Mouse (Mus musculus): ENCODE results near the gene Fam131b. TPM values are rescaled to one million over a fixed set of nuclear protein-coding genes. Genes with fewer than 3 reads are reported as not detected.

Fam131b gene
- polyA plus RNA-seq (2015; fragmentation: Nextera tagmentation; extraction: Ambion mirVana), result 5.4 and 6.2 TPM in 2 replicates

DNA sequence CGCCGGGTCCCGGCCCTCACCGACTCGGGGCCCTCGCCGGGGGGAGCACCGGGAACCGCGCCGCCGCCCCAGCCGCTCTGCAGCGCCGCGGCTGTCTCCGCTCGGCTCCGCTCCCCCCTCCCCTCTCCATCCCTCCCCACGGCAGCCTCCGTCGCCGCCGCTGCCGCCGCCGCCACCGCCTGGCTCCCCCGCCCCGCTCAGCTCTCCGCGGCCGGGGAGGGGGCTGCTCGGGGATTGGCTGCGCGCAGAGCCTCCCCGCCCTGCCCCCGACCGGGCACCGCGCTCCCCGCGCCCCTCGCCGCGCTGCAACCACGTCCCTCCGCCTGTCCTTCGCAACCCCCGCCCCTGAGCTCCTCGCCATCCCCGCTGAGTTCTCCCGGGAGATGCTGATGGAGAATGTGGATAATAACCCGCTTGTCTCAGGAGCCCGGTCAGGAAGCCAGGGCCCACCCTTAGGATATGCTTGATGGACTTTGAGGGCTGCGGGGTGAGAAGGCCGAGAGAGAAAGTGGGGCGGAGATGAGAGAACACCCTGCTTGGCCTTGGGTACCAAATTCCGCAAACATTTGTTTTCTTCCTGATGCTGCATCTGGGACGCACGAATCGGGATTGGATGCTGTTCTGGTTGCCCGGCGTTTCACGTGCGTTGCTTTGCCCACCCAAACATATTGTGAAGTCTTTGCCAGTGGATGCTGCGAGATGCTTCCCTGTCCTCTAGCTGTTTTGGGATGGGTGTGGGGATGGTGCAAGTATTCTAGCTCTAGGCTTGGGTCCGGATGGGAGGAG, at the start of gene Fam131b:
Fam131b (minus strand) TSS at position 162 of the 786 bp plus-strand sequence.
- ATAC-seq (replicated peaks), result peak; percentile 91
- no peaks in the 10 kb centered on the region for H3K9me3 ChIP-seq
- peaks cover 6% of the 10 kb centered on the region; the same call in 1 of the 2 replicates for H3K36me3 ChIP-seq
- under 1% methylated on average over 51 of the region's 68 CpGs for WGBS
- no peaks in the 10 kb centered on the region for H3K27me3 ChIP-seq
- peak within 1 kb of the TSS; percentile 80 for H3K9ac ChIP-seq (replicated peaks)
- peak within 1 kb of the TSS; percentile 86 for H3K27ac ChIP-seq (replicated peaks)
- peaks cover 20% of the 10 kb centered on the region for H3K4me1 ChIP-seq
- peak within 1 kb of the TSS; percentile 94 for H3K4me2 ChIP-seq (replicated peaks)
- H3K4me3 ChIP-seq, result peak within 1 kb of the TSS; percentile 92

DNA sequence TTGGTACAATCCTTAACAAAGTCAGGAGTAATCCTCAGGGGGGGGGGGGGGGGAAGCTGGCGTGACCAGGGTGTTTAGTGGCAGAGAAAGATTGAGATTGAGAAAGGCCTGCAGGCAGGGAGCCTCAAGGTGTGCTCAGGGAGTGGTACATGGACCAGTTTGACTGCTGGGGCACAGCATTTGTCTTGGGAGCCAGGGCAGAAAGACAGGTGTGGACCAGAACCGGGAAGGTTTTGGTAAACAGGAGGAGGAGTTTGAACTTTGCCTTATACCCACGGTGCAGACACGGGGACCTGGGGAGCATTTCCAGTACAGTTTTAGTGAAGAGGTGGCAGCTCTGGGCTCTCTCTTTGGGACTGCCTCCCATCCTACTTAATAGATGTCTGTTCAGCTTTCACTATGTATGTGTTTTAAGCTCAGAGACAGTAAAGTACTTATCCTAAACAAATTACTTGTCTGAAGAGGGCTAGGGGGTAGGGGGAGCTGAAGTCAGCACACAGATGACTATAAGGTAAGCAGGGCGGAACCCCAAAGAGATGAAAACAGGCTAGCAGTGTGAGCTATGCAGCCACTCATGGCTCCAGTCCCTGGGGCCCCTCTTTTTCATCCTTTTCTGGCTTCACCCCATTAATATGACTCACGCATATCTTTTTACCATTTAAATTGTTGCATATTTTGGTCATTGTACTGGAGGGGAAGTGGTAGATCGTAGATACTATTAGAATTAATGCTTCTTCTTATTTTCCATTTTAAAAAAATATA, 49.4 kb upstream of the Fam131b start:
- H3K4me3 ChIP-seq, result peak overlapping the region; percentile 43
- 46% methylated on average over 7 of the region's 7 CpGs for WGBS

DNA sequence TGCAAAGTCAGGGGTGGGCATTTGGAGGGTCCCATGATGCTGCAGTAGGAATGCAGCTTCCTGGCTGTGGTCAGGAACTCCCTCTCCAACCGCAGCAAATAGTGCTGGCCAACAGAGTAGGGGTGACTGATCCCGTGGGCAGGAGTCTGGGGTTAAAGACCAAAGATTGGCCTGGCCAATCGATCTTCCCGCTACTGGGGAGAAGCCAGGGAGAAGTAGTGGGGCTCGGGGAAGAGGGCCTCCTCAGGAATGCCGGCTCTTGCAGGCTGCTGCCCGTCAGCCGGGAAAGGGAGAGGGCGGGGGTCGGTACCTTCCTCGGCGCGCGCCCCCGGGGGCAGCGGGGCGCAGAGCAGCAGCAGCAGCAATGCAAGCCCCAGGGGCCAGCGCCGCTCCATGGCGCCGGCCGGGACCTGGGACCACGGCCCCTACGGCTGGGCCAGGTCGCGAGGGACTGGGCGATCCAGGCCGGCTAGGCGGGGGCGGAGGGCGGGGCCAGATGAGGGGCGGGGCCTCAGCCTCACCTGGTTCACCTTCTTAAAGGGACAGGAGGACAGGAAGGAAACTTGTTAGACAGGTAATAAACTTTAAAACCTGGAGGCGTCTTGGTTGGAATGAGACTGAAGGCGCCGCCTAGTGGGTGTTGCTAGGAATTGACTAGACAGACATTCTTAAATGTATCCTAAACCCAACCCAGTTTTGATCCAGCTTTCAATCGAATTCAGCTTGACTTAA, 48.5 kb upstream of the Fam131b start, which contains the start of gene Epha1:
Epha1 (minus strand) TSS at position 453 of the 732 bp plus-strand sequence.
- Histone ChIP-seq H3K4me2 (replicated peaks) (peak within 1 kb of the TSS; percentile 91), H3K9ac (replicated peaks) (peak within 1 kb of the TSS; percentile 36; the same call in 1 of the 2 replicates)

More for the DNA sequence above, 49.4 kb upstream of the Fam131b start:
- Histone ChIP-seq H3K36me3 (no peaks in the 10 kb centered on the region), H3K4me2 (replicated peaks) (peak overlapping the region; percentile 91), H3K4me1 (peaks cover 14% of the 10 kb centered on the region), H3K27me3 (0 out of 2 replicates have a peak, but pooled peaks cover 3% of the 10 kb centered on the region), H3K27ac (replicated peaks) (no peak overlapping the region), H3K9me3 (no peaks in the 10 kb centered on the region), H3K9ac (replicated peaks) (0 out of 2 replicates have a peak overlapping the region, but pooled peaks have one; percentile 36)
- peak; percentile 21; the same call in 1 of the 2 replicates for ATAC-seq (replicated peaks)

DNA sequence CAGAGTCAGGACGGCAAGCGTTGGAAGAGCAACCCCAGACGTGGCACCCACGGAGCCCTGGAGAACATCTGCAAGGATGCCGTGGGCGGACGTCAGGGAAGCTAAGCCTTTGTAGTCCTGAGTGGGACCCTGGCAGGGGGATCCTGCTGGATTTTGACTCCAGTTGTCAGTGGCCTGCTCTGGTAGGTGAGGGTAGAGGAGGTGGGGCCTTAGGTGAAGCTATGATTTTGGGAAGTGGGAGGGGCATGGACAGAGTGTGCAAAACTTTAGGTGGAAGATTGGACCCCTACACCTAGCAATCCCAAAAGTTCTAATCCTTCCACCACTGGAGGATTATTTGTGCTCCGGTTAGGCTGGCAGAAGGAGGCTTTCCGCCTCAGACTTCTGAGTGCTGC, 48.0 kb upstream of the Fam131b start:
- peaks cover 14% of the 10 kb centered on the region for H3K4me1 ChIP-seq
- no peak overlapping the region for H3K9ac ChIP-seq (replicated peaks)
- H3K9me3 ChIP-seq, result no peaks in the 10 kb centered on the region
- peak overlapping the region; percentile 91 for H3K4me2 ChIP-seq (replicated peaks)
- peak; percentile 20; the same call in 1 of the 2 replicates for ATAC-seq (replicated peaks)
- no peak overlapping the region for H3K4me3 ChIP-seq
- no peak overlapping the region for H3K27ac ChIP-seq (replicated peaks)
- WGBS, result 19% methylated on average over 9 of the region's 9 CpGs
- 0 out of 2 replicates have a peak, but pooled peaks cover 3% of the 10 kb centered on the region for H3K27me3 ChIP-seq
- H3K36me3 ChIP-seq, result no peaks in the 10 kb centered on the region

More for the DNA sequence above, 48.5 kb upstream of the Fam131b start, which contains the start of gene Epha1:
- H3K9me3 ChIP-seq, result no peaks in the 10 kb centered on the region
- peaks cover 14% of the 10 kb centered on the region for H3K4me1 ChIP-seq
- H3K27me3 ChIP-seq, result 0 out of 2 replicates have a peak, but pooled peaks cover 3% of the 10 kb centered on the region
- WGBS, result under 1% methylated on average over 36 of the region's 36 CpGs
- no peak within 1 kb of the TSS for H3K27ac ChIP-seq (replicated peaks)
- H3K4me3 ChIP-seq, result peak within 1 kb of the TSS; percentile 43
- peak; percentile 71 for ATAC-seq (replicated peaks)
- no peaks in the 10 kb centered on the region for H3K36me3 ChIP-seq

DNA sequence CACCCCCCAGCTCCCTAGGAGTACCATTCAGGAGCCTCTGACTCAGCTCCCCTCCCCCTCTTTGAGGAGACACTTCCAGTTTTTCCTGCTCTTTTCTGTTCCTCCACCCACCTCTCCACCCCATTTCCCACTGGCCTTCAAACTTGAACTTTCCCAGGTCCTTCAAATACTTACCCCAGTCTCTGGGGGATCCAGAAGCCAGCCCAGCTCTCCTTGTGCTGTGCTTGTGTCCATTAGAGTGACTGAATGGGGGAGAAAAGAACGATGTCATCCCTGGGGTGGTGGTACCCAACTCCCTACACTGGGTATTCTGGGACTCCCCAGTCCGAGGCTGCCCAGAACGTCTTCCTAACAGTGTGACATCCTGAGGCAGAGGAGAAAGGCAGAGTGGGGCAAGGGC, 47.6 kb upstream of the Fam131b start:
- H3K4me3 ChIP-seq, result no peak overlapping the region
- H3K9ac ChIP-seq (replicated peaks), result no peak overlapping the region
- H3K27me3 ChIP-seq, result 0 out of 2 replicates have a peak, but pooled peaks cover 3% of the 10 kb centered on the region
- no peak overlapping the region for H3K4me2 ChIP-seq (replicated peaks)
- ATAC-seq (replicated peaks), result no peak
- no peak overlapping the region for H3K27ac ChIP-seq (replicated peaks)
- H3K36me3 ChIP-seq, result no peaks in the 10 kb centered on the region
- peaks cover 14% of the 10 kb centered on the region for H3K4me1 ChIP-seq
- H3K9me3 ChIP-seq, result no peaks in the 10 kb centered on the region
- WGBS, result 5% methylated on average over 3 of the region's 3 CpGs

DNA sequence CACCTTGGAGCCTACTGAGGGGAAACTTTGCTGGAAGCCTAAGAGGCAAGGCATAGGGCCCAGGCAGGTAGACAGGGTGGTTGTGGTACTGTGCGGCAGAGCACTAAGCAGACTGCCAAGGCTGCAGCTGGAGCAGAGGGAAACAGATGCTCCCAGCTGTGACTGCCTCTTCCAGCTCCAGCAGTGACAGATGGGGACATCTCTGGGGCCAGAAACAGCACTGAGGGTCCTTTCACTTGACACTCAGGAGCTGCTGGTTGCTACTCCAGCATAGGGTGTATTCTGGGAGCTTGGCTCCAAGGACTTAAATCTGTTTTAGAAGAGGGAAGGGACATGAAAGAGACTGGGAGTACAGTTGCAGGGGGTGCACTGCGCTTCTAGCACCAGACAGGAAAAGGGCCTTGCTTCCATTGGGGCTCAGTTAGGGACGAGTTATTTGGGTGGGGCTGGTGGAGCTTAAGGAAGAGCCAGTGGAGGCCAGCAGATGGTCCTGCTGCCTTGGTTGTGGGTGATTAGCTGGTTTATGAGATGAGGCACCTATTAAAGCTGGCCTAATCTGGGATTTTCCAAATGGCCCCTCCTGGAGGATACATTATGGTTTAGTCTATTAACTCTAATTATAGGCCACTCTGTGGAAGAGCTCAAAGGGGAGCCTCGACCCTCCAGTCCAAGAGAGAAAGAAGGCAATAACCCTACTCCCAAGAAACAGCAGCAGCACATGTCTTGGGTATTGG, 46.4 kb upstream of the Fam131b start:
- Histone ChIP-seq H3K36me3 (no peaks in the 10 kb centered on the region), H3K27ac (replicated peaks) (no peak overlapping the region), H3K4me2 (replicated peaks) (no peak overlapping the region), H3K4me3 (no peak overlapping the region), H3K9ac (replicated peaks) (no peak overlapping the region), H3K27me3 (0 out of 2 replicates have a peak, but pooled peaks cover 3% of the 10 kb centered on the region), H3K4me1 (peaks cover 14% of the 10 kb centered on the region), H3K9me3 (no peaks in the 10 kb centered on the region)
- no peak for ATAC-seq (replicated peaks)
- 37% methylated on average over 4 of the region's 4 CpGs for WGBS

DNA sequence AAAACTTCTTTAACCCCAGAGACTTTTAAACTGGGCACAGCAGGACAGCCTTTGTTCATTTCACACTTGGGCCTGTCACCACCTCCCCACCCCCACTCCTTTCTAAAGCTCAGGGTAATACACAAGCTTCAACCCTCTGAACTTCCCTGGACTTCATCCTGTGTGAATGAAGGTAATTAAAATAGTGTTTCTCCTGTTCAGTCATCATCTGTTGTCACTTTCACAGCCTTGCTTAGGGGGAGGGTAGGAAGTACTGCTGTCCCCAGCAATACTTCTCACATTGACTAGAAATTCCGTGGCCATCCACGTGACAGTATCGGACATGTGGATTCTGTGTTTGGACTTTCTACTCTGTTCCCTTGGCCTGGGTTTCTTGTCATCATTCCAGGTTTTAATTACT, 45.4 kb upstream of the Fam131b start:
- no peak overlapping the region for H3K4me3 ChIP-seq
- peaks cover 14% of the 10 kb centered on the region for H3K4me1 ChIP-seq
- 0 out of 2 replicates have a peak, but pooled peaks cover 3% of the 10 kb centered on the region for H3K27me3 ChIP-seq
- WGBS, result 3% methylated on average over 3 of the region's 3 CpGs
- H3K36me3 ChIP-seq, result no peaks in the 10 kb centered on the region
- 0 out of 2 replicates have a peak, but pooled peaks have one; percentile 15 for ATAC-seq (replicated peaks)
- no peak overlapping the region for H3K9ac ChIP-seq (replicated peaks)
- H3K4me2 ChIP-seq (replicated peaks), result no peak overlapping the region
- H3K9me3 ChIP-seq, result no peaks in the 10 kb centered on the region
- no peak overlapping the region for H3K27ac ChIP-seq (replicated peaks)

DNA sequence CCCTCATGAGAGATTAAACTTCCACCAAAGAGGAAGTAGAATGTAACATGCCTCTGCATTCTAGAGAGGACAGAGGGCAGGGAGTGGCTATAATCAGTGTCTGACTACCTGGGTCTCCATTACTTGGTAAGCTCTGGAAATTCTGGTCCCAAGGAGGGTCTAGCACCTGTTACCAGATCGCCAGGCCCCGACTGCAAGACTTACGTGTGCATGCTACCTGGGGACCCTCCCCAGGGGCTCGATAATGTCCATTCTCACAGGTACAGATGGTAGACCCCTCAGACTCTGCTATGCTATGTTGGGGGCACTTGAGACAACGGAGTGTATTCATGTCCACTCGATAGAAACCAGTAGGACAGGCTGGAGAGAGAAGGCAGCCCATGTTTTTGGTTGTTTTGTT, 40.8 kb upstream of the Fam131b start:
- Histone ChIP-seq H3K4me2 (replicated peaks) (no peak overlapping the region), H3K4me1 (peaks cover 3% of the 10 kb centered on the region; the same call in 1 of the 2 replicates), H3K9ac (replicated peaks) (no peak overlapping the region), H3K9me3 (no peaks in the 10 kb centered on the region), H3K4me3 (no peak overlapping the region), H3K27ac (replicated peaks) (no peak overlapping the region), H3K36me3 (no peaks in the 10 kb centered on the region), H3K27me3 (no peaks in the 10 kb centered on the region)
- no peak for ATAC-seq (replicated peaks)
- WGBS, result 89% methylated on average over 6 of the region's 6 CpGs

DNA sequence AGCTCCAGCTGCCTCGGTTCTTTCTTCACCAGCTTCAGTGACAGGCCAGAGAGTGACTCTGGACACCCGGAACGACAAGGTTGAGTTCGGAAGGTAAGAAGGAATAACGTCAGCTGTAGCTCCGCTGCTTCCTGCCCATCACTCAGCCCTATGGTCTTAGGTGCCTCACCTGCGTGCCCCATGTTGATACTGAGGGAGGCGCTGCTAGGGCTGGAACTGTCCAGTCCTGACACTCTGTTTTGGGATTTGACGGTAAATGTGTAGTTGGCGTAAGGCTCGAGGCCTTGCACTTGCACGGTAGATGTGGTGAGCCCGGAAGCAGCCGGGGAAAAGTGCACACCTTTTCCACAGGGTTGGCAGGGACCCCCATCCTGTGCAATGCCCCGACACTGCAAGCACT, 40.2 kb upstream of the Fam131b start:
- H3K4me2 ChIP-seq (replicated peaks), result no peak overlapping the region
- peaks cover 3% of the 10 kb centered on the region; the same call in 1 of the 2 replicates for H3K4me1 ChIP-seq
- H3K36me3 ChIP-seq, result no peaks in the 10 kb centered on the region
- no peaks in the 10 kb centered on the region for H3K9me3 ChIP-seq
- no peaks in the 10 kb centered on the region for H3K27me3 ChIP-seq
- WGBS, result 94% methylated on average over 15 of the region's 15 CpGs
- no peak overlapping the region for H3K4me3 ChIP-seq
- H3K9ac ChIP-seq (replicated peaks), result no peak overlapping the region
- no peak overlapping the region for H3K27ac ChIP-seq (replicated peaks)
- ATAC-seq (replicated peaks), result no peak

DNA sequence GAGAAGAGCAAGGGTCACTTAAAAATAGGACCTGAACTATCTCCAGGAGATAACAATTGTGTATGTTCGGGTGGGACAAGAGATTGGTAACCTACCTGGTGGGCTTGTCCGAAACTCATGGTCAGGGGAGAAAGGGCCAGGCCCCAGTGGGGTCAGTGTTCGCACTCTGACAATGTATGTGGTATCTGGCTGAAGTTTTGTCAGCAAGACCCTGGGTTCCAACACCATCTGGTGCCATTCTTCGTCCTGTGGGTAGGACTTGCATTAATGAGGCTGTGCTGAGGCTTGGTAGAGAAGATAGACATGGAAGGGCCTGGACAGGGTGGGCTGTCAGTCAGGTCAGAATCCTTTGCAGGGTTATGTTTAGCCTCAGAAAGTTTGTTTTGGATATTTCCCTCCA, 39.6 kb upstream of the Fam131b start:
- ATAC-seq (replicated peaks), result no peak
- 87% methylated on average over 4 of the region's 4 CpGs for WGBS

DNA sequence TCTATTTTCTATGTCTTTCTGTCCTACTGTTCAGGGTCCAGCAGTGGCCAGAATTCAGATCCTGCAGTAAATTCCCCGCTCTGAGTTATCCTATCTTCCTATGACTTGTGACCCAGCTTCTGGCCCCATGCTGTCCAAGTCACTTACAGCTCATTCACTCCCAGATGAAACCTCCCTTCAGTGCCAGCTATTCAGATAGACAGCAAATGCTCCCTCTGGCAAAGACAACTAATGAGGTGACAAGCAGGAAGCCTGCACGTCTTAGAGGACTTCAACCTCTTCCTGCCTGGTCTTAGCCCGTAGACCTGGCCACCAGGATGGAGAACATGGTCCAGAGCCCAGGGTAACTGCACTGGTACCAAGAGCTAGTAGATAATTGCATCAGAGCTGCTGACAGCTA, 38.5 kb upstream of the Fam131b start:
- Histone ChIP-seq H3K9me3 (no peaks in the 10 kb centered on the region), H3K4me2 (replicated peaks) (no peak overlapping the region), H3K4me1 (peaks cover 3% of the 10 kb centered on the region; the same call in 1 of the 2 replicates), H3K36me3 (peaks cover 12% of the 10 kb centered on the region), H3K27ac (replicated peaks) (no peak overlapping the region), H3K27me3 (no peaks in the 10 kb centered on the region), H3K4me3 (no peak overlapping the region), H3K9ac (replicated peaks) (no peak overlapping the region)
- no peak for ATAC-seq (replicated peaks)
- WGBS, result 47% methylated on average over 3 of the region's 3 CpGs

More for the DNA sequence above, 39.6 kb upstream of the Fam131b start:
- Histone ChIP-seq H3K27ac (replicated peaks) (no peak overlapping the region), H3K4me1 (peaks cover 3% of the 10 kb centered on the region; the same call in 1 of the 2 replicates), H3K36me3 (0 out of 2 replicates have a peak, but pooled peaks cover 3% of the 10 kb centered on the region), H3K27me3 (no peaks in the 10 kb centered on the region), H3K4me3 (no peak overlapping the region), H3K9me3 (no peaks in the 10 kb centered on the region), H3K9ac (replicated peaks) (no peak overlapping the region), H3K4me2 (replicated peaks) (no peak overlapping the region)

All from forebrain, embryonic 15.5 days (tissue).